Mouse (Mus musculus) heart, embryonic 13.5 days (tissue): ENCODE data around the gene Rfx1. TPM values are rescaled to one million over a fixed set of nuclear protein-coding genes. Genes with fewer than 3 reads are reported as not detected.
A peak's percentile ranks its signal among the peaks of the same experiment; 100 is the strongest.

ENCODE experiments used
- ATAC-seq: fragments of 200-750 bp; cut with Nextera tagmentation; 2 replicates; pipeline ENCODE4 v1.8.0; 2017; ENCODE audit warnings: moderate TSS enrichment; ENCODE audit not compliant: insufficient number of reproducible peaks, low FRiP score, low TSS enrichment; ENCODE audit errors: extremely low read depth
- H3K27ac ChIP-seq: fragments of 300-500 bp; sonication (generic); replicated peaks from 2 replicates; pipeline ENCODE4 v1.5.1; 2015; ENCODE audit warnings: moderate library complexity, mild to moderate bottlenecking, inconsistent platforms
- H3K27me3 ChIP-seq: fragments of 300-500 bp; sonication (generic); replicated peaks from 2 replicates; pipeline ENCODE4 v1.6.1; 2015; ENCODE audit warnings: mild to moderate bottlenecking, inconsistent platforms
- H3K36me3 ChIP-seq: fragments of 300-500 bp; sonication (generic); 2 replicates; pipeline ENCODE4 v1.6.1; 2015; ENCODE audit warnings: mild to moderate bottlenecking, inconsistent platforms
- H3K4me1 ChIP-seq: fragments of 300-500 bp; sonication (generic); 2 replicates; pipeline ENCODE4 v1.6.1; 2015; ENCODE audit warnings: inconsistent platforms
- H3K4me2 ChIP-seq: fragments of 300-500 bp; sonication (generic); 2 replicates; pipeline ENCODE4 v1.6.1; 2015; ENCODE audit warnings: inconsistent platforms, mild to moderate bottlenecking, moderate library complexity
- H3K4me3 ChIP-seq: fragments of 300-500 bp; sonication (generic); 2 replicates; pipeline ENCODE4 v1.5.1; 2015; ENCODE audit warnings: moderate library complexity, mild to moderate bottlenecking, inconsistent platforms
- H3K9ac ChIP-seq: fragments of 300-500 bp; sonication (generic); 2 replicates; pipeline ENCODE4 v1.6.1; 2015; ENCODE audit warnings: inconsistent platforms, mild to moderate bottlenecking, moderate library complexity
- H3K9me3 ChIP-seq: fragments of 300-500 bp; sonication (generic); 2 replicates; pipeline ENCODE4 v1.6.1; 2016; ENCODE audit warnings: inconsistent platforms
- WGBS: fragments of 180-500 bp; shearing (Covaris S2); methylation state at CpG from one replicate; pipeline ENCODE4 v1.1.7; 2015; ENCODE audit warnings: mixed read lengths; 5-methylcytosine and 5-hydroxymethylcytosine counted together
- polyA plus RNA-seq: library from polyadenylated mRNA; unstranded; fragments of >200 nt; fragmentation: Nextera tagmentation; extraction: Ambion mirVana; gene quantifications from 2 replicates; pipeline ENCODE4 v1.2.1, GENCODE M21; 2015

Rfx1 gene
- polyA plus RNA-seq, 1 experiment from 2014 or later: 5.8 TPM

GRCm38 (mm10) chr8:84038015-84038414 lies 28.6 kb upstream of the Rfx1 start:
- Histone ChIP-seq H3K4me3 (no peak overlapping the region), H3K27ac (no peak overlapping the region), H3K4me1 (peaks cover 15% of the 10 kb centered on the region; the same call in 1 of the 2 replicates), H3K36me3 (no peaks in the 10 kb centered on the region), H3K9ac (no peak overlapping the region), H3K4me2 (no peak overlapping the region), H3K9me3 (no peaks in the 10 kb centered on the region), H3K27me3 (peaks cover 47% of the 10 kb centered on the region)
- no peak for ATAC-seq
- WGBS: 58% methylated on average over 5 of the region's 5 CpGs

DNA sequence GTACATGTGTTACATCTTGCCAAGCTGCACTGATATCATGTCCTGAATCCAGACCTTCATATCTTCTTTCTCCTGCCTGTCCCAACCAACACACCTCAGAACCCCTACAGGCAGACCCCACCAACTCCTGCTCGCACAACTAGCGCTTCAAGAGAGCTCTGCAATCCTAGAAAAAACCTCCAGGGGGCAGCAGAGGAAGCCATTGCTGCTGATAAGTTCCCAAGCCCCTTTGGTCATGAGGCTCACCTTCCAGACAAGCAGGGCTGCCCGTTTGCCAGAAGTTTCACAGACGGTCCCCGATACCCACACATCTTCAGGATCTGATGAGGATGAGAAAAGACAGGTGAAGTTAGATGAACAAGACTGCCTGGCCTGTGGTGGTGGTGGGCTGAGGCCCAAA lies 27.6 kb upstream of the Rfx1 start:
- Histone ChIP-seq H3K9me3 (no peaks in the 10 kb centered on the region), H3K4me1 (peaks cover 15% of the 10 kb centered on the region; the same call in 1 of the 2 replicates), H3K27me3 (peaks cover 57% of the 10 kb centered on the region), H3K9ac (no peak overlapping the region), H3K36me3 (no peaks in the 10 kb centered on the region), H3K27ac (no peak overlapping the region), H3K4me2 (no peak overlapping the region), H3K4me3 (no peak overlapping the region)
- no peak for ATAC-seq
- WGBS: 7% methylated on average over 5 of the region's 5 CpGs

DNA sequence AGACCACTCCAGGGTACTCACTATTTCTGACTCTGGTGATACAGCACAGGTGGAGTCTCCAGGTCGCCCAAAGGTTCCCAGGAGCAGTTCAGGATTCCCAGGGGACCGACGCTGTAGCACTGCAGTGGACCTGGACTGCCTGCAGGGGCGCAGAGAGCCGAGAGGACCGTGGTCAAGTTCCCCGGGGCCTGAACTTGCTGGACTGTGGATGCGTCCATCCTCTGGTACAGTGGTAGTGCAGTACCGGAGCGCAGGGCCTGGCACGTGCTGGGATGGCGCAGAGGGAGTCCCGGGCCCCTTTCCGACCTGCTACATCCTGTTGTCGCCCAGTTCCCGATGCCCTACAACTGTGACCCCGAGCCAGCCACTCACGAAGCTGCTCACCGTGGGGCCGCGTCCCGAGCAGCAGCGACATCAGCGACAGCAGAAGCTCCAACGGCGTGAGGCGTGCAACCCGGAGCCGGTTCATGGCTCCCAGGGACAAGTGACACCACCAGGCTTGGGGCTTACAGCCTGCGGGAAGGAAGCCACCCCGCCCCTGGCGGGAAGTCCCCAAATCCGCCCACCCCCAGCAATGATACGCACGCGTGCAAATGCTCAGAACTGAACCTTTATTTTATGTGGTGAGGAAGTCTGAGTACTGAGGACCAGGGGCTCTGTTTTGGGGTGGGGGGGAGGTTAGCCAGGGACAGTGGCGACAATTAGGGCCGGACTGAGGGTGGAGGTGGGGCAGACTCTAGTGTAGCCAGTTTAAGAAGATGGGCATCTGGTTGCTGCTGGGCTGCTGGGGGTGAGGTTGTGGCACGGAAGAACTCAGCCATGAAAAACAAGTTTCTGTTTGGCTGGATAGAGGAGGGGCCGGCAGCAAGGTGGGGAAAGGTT lies 24.3 kb upstream of the Rfx1 start, which contains the start of gene Il27ra:
TSS of gene Il27ra (minus strand) at position 524 of the 882 bp plus-strand sequence.
- 4% methylated on average over 40 of the region's 40 CpGs for WGBS
- H3K36me3 ChIP-seq: no peaks in the 10 kb centered on the region
- peak within 1 kb of the TSS; percentile 53 for H3K4me3 ChIP-seq
- H3K9ac ChIP-seq: peak within 1 kb of the TSS; percentile 77
- H3K27ac ChIP-seq: no peak within 1 kb of the TSS
- H3K4me2 ChIP-seq: peak within 1 kb of the TSS; percentile 78
- peaks cover 20% of the 10 kb centered on the region; the same call in 1 of the 2 replicates for H3K4me1 ChIP-seq
- peaks cover 58% of the 10 kb centered on the region for H3K27me3 ChIP-seq
- peak; percentile 39; the same call in 1 of the 2 replicates for ATAC-seq
- H3K9me3 ChIP-seq: peaks cover 4% of the 10 kb centered on the region; the same call in 1 of the 2 replicates

GRCm38 (mm10) chr8:84042948-84043342 lies 23.7 kb upstream of the Rfx1 start:
- WGBS: 37% methylated on average over 12 of the region's 12 CpGs

GRCm38 (mm10) chr8:84044103-84044502 lies 22.5 kb upstream of the Rfx1 start:
- H3K9me3 ChIP-seq: peaks cover 4% of the 10 kb centered on the region; the same call in 1 of the 2 replicates
- H3K4me2 ChIP-seq: 0 out of 2 replicates have a peak overlapping the region, but pooled peaks have one; percentile 45
- 13% methylated on average over 7 of the region's 7 CpGs for WGBS
- ATAC-seq: no peak
- H3K36me3 ChIP-seq: no peaks in the 10 kb centered on the region
- H3K9ac ChIP-seq: no peak overlapping the region
- no peak overlapping the region for H3K4me3 ChIP-seq
- peaks cover 64% of the 10 kb centered on the region for H3K27me3 ChIP-seq
- peaks cover 20% of the 10 kb centered on the region; the same call in 1 of the 2 replicates for H3K4me1 ChIP-seq
- H3K27ac ChIP-seq: no peak overlapping the region

More at GRCm38 (mm10) chr8:84042948-84043342, 23.7 kb upstream of the Rfx1 start:
- ATAC-seq: no peak
- peak overlapping the region; percentile 53 for H3K4me3 ChIP-seq
- peaks cover 4% of the 10 kb centered on the region; the same call in 1 of the 2 replicates for H3K9me3 ChIP-seq
- no peaks in the 10 kb centered on the region for H3K36me3 ChIP-seq
- no peak overlapping the region for H3K27ac ChIP-seq
- H3K9ac ChIP-seq: peak overlapping the region; percentile 77
- peak overlapping the region; percentile 78 for H3K4me2 ChIP-seq
- peaks cover 20% of the 10 kb centered on the region; the same call in 1 of the 2 replicates for H3K4me1 ChIP-seq
- peaks cover 58% of the 10 kb centered on the region for H3K27me3 ChIP-seq

- Histone ChIP-seq H3K4me1 (peaks cover 16% of the 10 kb centered on the region; the same call in 1 of the 2 replicates), H3K9me3 (peaks cover 4% of the 10 kb centered on the region; the same call in 1 of the 2 replicates), H3K4me3 (peak within 1 kb of the TSS; percentile 23; the same call in 1 of the 2 replicates), H3K9ac (0 out of 2 replicates have a peak within 1 kb of the TSS, but pooled peaks have one; percentile 45), H3K36me3 (no peaks in the 10 kb centered on the region), H3K4me2 (peak within 1 kb of the TSS; percentile 45), H3K27me3 (peaks cover 64% of the 10 kb centered on the region), H3K27ac (no peak within 1 kb of the TSS)
- no peak for ATAC-seq
- WGBS: 7% methylated on average over 9 of the region's 9 CpGs
Observed at GRCm38 (mm10) chr8:84044900-84045299, 21.7 kb upstream of the Rfx1 start, which contains the start of gene Rln3. Gene Rln3 (minus strand): TSS chr8:84045000.

DNA sequence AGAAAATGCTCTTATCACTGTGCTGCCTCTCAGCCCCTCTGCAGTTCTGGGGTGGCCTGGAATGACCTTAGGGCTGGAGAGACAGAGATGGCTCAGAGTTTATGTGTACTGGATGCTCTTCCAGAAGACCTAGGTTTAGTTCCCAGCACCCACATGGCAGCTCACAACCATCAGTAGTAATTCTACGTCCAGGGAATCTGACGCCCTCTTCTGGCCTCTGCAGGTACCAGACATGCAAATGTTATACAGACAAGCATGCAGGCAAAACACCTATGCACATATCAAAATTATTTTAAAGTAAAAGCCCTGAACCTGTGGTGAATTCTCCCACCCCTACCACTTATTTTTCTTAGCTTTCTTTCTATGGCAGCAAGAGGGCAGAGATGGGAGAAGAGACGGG lies 20.1 kb upstream of the Rfx1 start:
- Histone ChIP-seq H3K27ac (no peak overlapping the region), H3K4me3 (no peak overlapping the region), H3K27me3 (peaks cover 50% of the 10 kb centered on the region), H3K4me2 (no peak overlapping the region), H3K36me3 (no peaks in the 10 kb centered on the region), H3K9ac (no peak overlapping the region), H3K4me1 (peaks cover 26% of the 10 kb centered on the region), H3K9me3 (peaks cover 4% of the 10 kb centered on the region; the same call in 1 of the 2 replicates)
- WGBS: 72% methylated on average over 3 of the region's 3 CpGs
- no peak for ATAC-seq

- Histone ChIP-seq H3K36me3 (no peaks in the 10 kb centered on the region), H3K4me1 (peaks cover 30% of the 10 kb centered on the region), H3K9ac (no peak overlapping the region), H3K4me3 (no peak overlapping the region), H3K27ac (no peak overlapping the region), H3K27me3 (peaks cover 35% of the 10 kb centered on the region), H3K4me2 (no peak overlapping the region), H3K9me3 (peaks cover 4% of the 10 kb centered on the region; the same call in 1 of the 2 replicates)
- WGBS: 72% methylated on average over 5 of the region's 5 CpGs
- ATAC-seq: no peak
Observed at GRCm38 (mm10) chr8:84048171-84048570, 18.5 kb upstream of the Rfx1 start.

GRCm38 (mm10) chr8:84052746-84053145 lies 13.9 kb upstream of the Rfx1 start:
- Histone ChIP-seq H3K9ac (0 out of 2 replicates have a peak overlapping the region, but pooled peaks have one; percentile 25), H3K4me1 (peaks cover 25% of the 10 kb centered on the region), H3K36me3 (no peaks in the 10 kb centered on the region), H3K27me3 (peaks cover 6% of the 10 kb centered on the region; the same call in 1 of the 2 replicates), H3K9me3 (no peaks in the 10 kb centered on the region), H3K4me3 (no peak overlapping the region), H3K4me2 (no peak overlapping the region), H3K27ac (peak overlapping the region; percentile 51)
- peak; percentile 54; the same call in 1 of the 2 replicates for ATAC-seq
- 34% methylated on average over 3 of the region's 3 CpGs for WGBS

DNA sequence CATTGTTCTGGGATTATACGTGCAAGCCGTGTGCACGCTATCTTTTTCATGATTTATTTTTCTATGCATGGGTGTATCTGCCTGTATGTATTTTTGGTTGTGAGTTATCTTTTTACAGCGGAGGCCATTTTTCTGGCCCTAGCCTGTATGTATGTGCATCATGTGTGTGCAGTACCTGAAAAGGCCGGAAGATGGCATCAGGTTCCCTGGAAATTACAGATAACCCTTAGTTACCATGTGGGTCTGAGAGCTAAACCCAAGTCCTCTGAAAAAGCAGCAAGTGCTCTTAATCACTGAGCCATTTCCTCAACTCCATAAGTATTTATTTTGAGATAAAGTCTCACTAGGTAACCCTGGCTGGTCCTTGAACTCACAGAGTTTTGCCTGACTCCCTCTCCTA lies 13.4 kb upstream of the Rfx1 start:
- 80% methylated on average over 5 of the region's 5 CpGs for WGBS
- no peaks in the 10 kb centered on the region for H3K9me3 ChIP-seq
- 0 out of 2 replicates have a peak overlapping the region, but pooled peaks have one; percentile 12 for H3K27ac ChIP-seq
- ATAC-seq: no peak
- H3K27me3 ChIP-seq: peaks cover 6% of the 10 kb centered on the region; the same call in 1 of the 2 replicates
- no peak overlapping the region for H3K4me2 ChIP-seq
- no peak overlapping the region for H3K9ac ChIP-seq
- no peak overlapping the region for H3K4me3 ChIP-seq
- H3K36me3 ChIP-seq: no peaks in the 10 kb centered on the region
- H3K4me1 ChIP-seq: peaks cover 25% of the 10 kb centered on the region

- Histone ChIP-seq H3K9me3 (no peaks in the 10 kb centered on the region), H3K27ac (no peak overlapping the region), H3K4me1 (peaks cover 3% of the 10 kb centered on the region), H3K4me3 (no peak overlapping the region), H3K4me2 (no peak overlapping the region), H3K36me3 (no peaks in the 10 kb centered on the region), H3K9ac (no peak overlapping the region), H3K27me3 (no peaks in the 10 kb centered on the region; the same call in 1 of the 2 replicates)
- WGBS: 77% methylated on average over 1 of the region's 1 CpGs
- ATAC-seq: no peak
Observed at GRCm38 (mm10) chr8:84057827-84058226, 8.8 kb upstream of the Rfx1 start.
